Comparison of ENCODE assay signal across 14 mouse cellular contexts in the genomic region with DNA sequence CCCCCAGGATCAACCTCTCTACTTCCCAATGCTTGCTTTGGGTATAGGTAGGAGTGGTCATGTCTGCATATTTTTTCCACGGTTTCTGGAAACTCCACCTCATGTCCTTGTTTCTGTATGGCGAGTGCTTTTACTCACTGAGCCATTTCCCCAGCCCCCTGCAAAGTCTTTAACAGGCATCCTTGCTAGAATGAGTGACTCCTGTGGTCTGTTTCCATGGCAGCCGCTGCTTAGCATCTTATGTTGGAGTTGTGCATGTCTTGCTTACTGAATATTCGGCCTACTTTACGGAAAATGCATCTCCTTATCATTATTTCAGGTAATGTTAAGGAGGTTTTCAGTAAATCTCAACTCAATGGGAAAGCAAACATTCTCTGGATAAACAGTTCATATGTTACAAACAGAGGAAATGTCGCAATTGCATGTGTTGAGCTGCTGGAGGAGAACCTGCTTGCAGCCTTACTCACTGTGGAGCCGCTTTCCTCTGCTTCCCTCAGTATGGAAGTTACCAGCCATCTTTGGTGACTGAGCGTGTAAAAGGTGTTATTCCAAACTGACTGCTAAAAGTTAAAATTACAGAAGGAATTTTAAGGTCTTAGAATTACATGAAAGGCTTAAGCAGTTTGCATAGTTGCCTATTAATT.
A peak's percentile ranks its signal among the peaks of the same experiment; 100 is the strongest.
DNase-seq lines count a peak whose midpoint lies in the region; ATAC-seq lines count a peak whose summit lies in the region.
"Had no signal": no experiment of that assay in that cellular context is flagged by ENCODE, and none has a peak within 500 bp of the region (broad histone marks: within the 10 kb centered on the region; RNA-seq: fewer than 3 reads in every experiment).

No protein-coding gene starts in this region.

- 69% methylated on average over 8 of the region's 8 CpGs for WGBS in forebrain, embryonic 14.5 days
- 73% methylated on average over 8 of the region's 8 CpGs for WGBS in forebrain, embryonic 10.5 days

- H3K4me1 ChIP-seq in forebrain, embryonic 14.5 days (ENCODE audit: control insufficient read depth, insufficient read depth, low read length), result peaks cover 27% of the 10 kb centered on the region
- peaks cover 51% of the 10 kb centered on the region for H3K4me1 ChIP-seq in forebrain, embryonic 10.5 days

- intact Hi-C loops in left cerebral cortex, postnatal 10 days (cut with DNase I), result no loop called here
- intact Hi-C loops in left cerebral cortex, postnatal 4 days (cut with DNase I), result no loop called here

- no peaks in the 10 kb centered on the region for H3K36me3 ChIP-seq in forebrain, embryonic 14.5 days (ENCODE audit: control insufficient read depth, insufficient read depth, low read length)
- no peaks in the 10 kb centered on the region for H3K36me3 ChIP-seq in forebrain, embryonic 10.5 days (replicated peaks)
- H3K36me3 ChIP-seq: G1E had no signal

- no peaks in the 10 kb centered on the region for H3K27me3 ChIP-seq in forebrain, embryonic 14.5 days (replicated peaks; ENCODE audit: control insufficient read depth, insufficient read depth, low read length)
- no peaks in the 10 kb centered on the region for H3K27me3 ChIP-seq in forebrain, embryonic 10.5 days (ENCODE audit: poor library complexity, severe bottlenecking)

- no peak overlapping the region; the same call in 1 of the 2 replicates for H3K27ac ChIP-seq in forebrain, embryonic 14.5 days (ENCODE audit: low read depth, low read length)
- H3K27ac ChIP-seq in forebrain, embryonic 10.5 days, result no peak overlapping the region

- ATAC-seq in forebrain, embryonic 14.5 days, result no peak
- ATAC-seq in granulocyte monocyte progenitor cell, adult 5-6 weeks (replicated peaks; ENCODE audit: poor library complexity, severe bottlenecking), result peak; percentile 43; the same call in 1 of the 2 replicates

- peak; percentile 68 for DNase-seq in forebrain, embryonic 14.5 days (ENCODE audit: low spot score)
- DNase-seq in forebrain, embryonic 10.5 days (ENCODE audit: extremely low spot score, low spot score), result no peak
- DNase-seq in left cerebral cortex, postnatal 10 days (ENCODE audit: extremely low spot score in 1 of 2, low spot score in 2 of 2), result peak; percentile 27 to 38
- DNase-seq in left cerebral cortex, postnatal 4 days, result no peak
- peak; percentile 39 to 41 for DNase-seq in right cerebral cortex, adult 2 months (ENCODE audit: low spot score in 2 of 2)
- no peak for DNase-seq in kidney, postnatal 25 days
- DNase-seq in lung, postnatal 36 days, result no peak
- DNase-seq: gastrocnemius, postnatal 14 days; heart, postnatal 10 days; kidney, adult 18-20 months; lung, embryonic 14.5 days; thymus, adult 2 months had no signal

- no peaks in the 10 kb centered on the region for H3K9me3 ChIP-seq in forebrain, embryonic 14.5 days (replicated peaks; ENCODE audit: control insufficient read depth, low read length)
- H3K9me3 ChIP-seq in forebrain, embryonic 10.5 days, result no peaks in the 10 kb centered on the region
- H3K9me3 ChIP-seq: G1E had no signal

- no peak overlapping the region for H3K9ac ChIP-seq in forebrain, embryonic 14.5 days (ENCODE audit: low read length)
- H3K9ac ChIP-seq: lung, embryonic 14.5 days had no signal

- H3K4me2 ChIP-seq in forebrain, embryonic 14.5 days (ENCODE audit: low read length), result no peak overlapping the region
- H3K4me2 ChIP-seq: lung, embryonic 14.5 days had no signal

- H3K4me3 ChIP-seq in forebrain, embryonic 14.5 days (ENCODE audit: low read depth, low read length), result no peak overlapping the region
- no peak overlapping the region for H3K4me3 ChIP-seq in forebrain, embryonic 10.5 days

Comparison
In these comparisons a context has a peak if more than half of its experiments do, and no peak if none do; other contexts are left out.
1. DNase-seq: peak in forebrain, embryonic 14.5 days (single experiment), left cerebral cortex, postnatal 10 days (2 of 2) and right cerebral cortex, adult 2 months (2 of 2); none in forebrain, embryonic 10.5 days (single experiment), left cerebral cortex, postnatal 4 days (single experiment), kidney, postnatal 25 days (0 of 2) and lung, postnatal 36 days (single experiment).